In the genomic region with DNA sequence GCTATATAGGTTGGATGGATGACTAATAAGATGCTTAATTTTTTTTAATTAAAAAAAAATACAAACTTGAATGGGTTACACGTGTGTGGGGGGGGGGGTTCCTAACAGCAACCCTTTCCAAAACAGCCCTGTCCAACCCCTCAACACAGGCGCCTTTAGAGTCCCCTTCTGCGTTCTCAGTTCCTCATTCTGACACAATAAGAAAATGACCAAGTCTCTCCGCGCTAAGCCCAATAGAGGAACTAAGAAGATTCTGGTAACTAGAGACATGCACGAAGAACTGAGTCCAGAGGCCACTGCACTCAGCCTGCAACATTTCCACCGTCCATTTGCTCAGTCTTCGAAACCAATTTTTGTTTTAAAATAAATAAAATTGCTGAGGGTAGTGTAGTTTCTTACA, we compare ENCODE assay signal across 1 mouse cellular context.
TF ChIP-seq lines count a peak whose summit lies in the region.

No protein-coding gene starts in this region.

TF ChIP-seq in CH12.LX, 34 proteins besides CTCF, POLR2A, EP300 and RAD21 (continued from another document):
- no peak for TF ChIP-seq SMC3 (IDR thresholded peaks at IDR 0.05; ENCODE audit: low read depth, low read length)
- peak; percentile 96 for TF ChIP-seq MXI1 (IDR thresholded peaks at IDR 0.05; ENCODE audit: low read depth, low read length)
- peak; percentile 70 for TF ChIP-seq JUN (IDR thresholded peaks at IDR 0.05; ENCODE audit: insufficient read depth, low read depth, low read length)
- TF ChIP-seq ZKSCAN1 (IDR thresholded peaks at IDR 0.05; ENCODE audit: borderline replicate concordance, low read depth, low read length): no peak
- no peak for TF ChIP-seq NRF1 (IDR thresholded peaks at IDR 0.05; ENCODE audit: low read depth, low read length)
- TF ChIP-seq MAX (IDR thresholded peaks at IDR 0.05; ENCODE audit: low read length): peak; percentile 52; the same call in 1 of the 2 replicates
- peak; percentile 71; the same call in 1 of the 2 replicates for TF ChIP-seq MAZ (IDR thresholded peaks at IDR 0.05; ENCODE audit: low read depth, low read length)
- TF ChIP-seq ZNF384 (IDR thresholded peaks at IDR 0.05; ENCODE audit: low read depth, low read length): peak; percentile 79
- TF ChIP-seq USF2 (conservative IDR thresholded peaks at IDR 0.05; ENCODE audit: low read depth, low read length): no peak
